Mouse (Mus musculus) cerebellum, adult 2 months (tissue): Measurements from ENCODE around the gene Gstt4. TPM values are rescaled to one million over a fixed set of nuclear protein-coding genes. Genes with fewer than 3 reads are reported as not detected.

Experiments
- DNase-seq, 2 experiments: peaks; one replicate each; pipeline ENCODE4 v3.0.0; 2021
- H3K27ac ChIP-seq: fragments of 200-500 bp; 2 replicates; pipeline ENCODE4 v1.5.1; 2012; ENCODE audit warnings: low read length, control low read depth, inconsistent platforms; ENCODE audit not compliant: insufficient read depth
- H3K27me3 ChIP-seq: fragments of 200-500 bp; 2 replicates; pipeline ENCODE4 v1.6.1; 2012; ENCODE audit warnings: inconsistent platforms, mild to moderate bottlenecking, low read length, moderate library complexity; ENCODE audit not compliant: control insufficient read depth, insufficient read depth
- H3K4me1 ChIP-seq: fragments of 200-500 bp; 2 replicates; pipeline ENCODE4 v1.6.1; 2011; ENCODE audit warnings: low read length; ENCODE audit not compliant: control insufficient read depth, insufficient read depth
- H3K4me3 ChIP-seq: fragments of 200-500 bp; replicated peaks from 2 replicates; pipeline ENCODE3; 2011; ENCODE audit warnings: mild to moderate bottlenecking, low read depth, low read length, control low read depth; ENCODE audit not compliant: insufficient read depth
- CTCF ChIP-seq: fragments of 200-500 bp; IDR thresholded peaks from 2 replicates; pipeline ENCODE4 v1.5.1; 2011; ENCODE audit warnings: low read depth, mild to moderate bottlenecking, control low read depth, low read length, moderate library complexity, borderline replicate concordance; ENCODE audit not compliant: insufficient read depth
- POLR2A ChIP-seq: fragments of 200-500 bp; IDR thresholded peaks from 2 replicates; pipeline ENCODE4 v1.6.1; 2011; ENCODE audit warnings: low read length, control low read depth, borderline replicate concordance; ENCODE audit not compliant: insufficient read depth
- WGBS: fragments of 180-500 bp; shearing (Covaris S2); methylation state at CpG from one replicate; pipeline ENCODE4 v1.1.7; 2018; 5-methylcytosine and 5-hydroxymethylcytosine counted together
- polyA plus RNA-seq: library from polyadenylated mRNA; depleted of rRNA; stranded (reverse); fragments of >200 nt; gene quantifications from 2 replicates; pipeline ENCODE4 v1.2.3, GENCODE M21; 2012; rRNA removed

The Gstt4 gene
- polyA plus RNA-seq, 1 experiment = not detected

DNA sequence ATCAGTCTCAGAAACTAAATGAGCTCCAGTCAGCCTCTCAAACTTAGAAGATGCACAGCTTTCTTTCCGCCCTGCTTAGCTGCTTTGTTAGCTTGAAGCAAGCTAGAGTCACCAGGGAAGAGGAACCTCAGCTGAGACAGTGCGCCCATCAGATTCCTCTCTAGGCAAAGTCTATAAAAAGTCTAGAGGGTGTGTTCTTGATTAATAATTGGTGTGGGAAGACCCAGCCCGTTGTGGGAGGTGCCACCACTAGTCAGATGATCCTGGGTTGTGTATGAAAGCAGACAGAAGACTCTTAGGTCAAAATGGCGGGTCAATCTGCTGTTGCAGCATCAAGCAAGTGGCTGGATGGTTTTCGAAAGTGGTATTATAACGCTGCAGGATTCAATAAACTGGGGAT, 55.5 kb downstream of the Gstt4 start:
- TF ChIP-seq CTCF (no peak), POLR2A (no peak)
- 87% methylated on average over 6 of the region's 6 CpGs for WGBS

More for the DNA sequence above, 55.5 kb downstream of the Gstt4 start:
- DNase-seq = no peak
- Histone ChIP-seq H3K4me1 (peaks cover 3% of the 10 kb centered on the region; the same call in 1 of the 2 replicates), H3K4me3 (no peak overlapping the region), H3K27me3 (no peaks in the 10 kb centered on the region), H3K27ac (no peak overlapping the region)

Other genes with a start within 250 kb of the Gstt4 start
- 4.0 and 6.2 TPM in 2 replicates for gene Ggt5, start 233.2 kb downstream of the Gstt4 start, polyA plus RNA-seq
- 18.5 and 22.0 TPM in 2 replicates for gene Susd2, start 178.5 kb downstream of the Gstt4 start, polyA plus RNA-seq
- 48.6 and 62.2 TPM in 2 replicates for gene Cabin1, start 58.2 kb downstream of the Gstt4 start, polyA plus RNA-seq
- gene Ddt, start 49.1 kb downstream of the Gstt4 start, polyA plus RNA-seq = 146 and 151 TPM in 2 replicates
- gene Gm20441, start 41.6 kb downstream of the Gstt4 start, polyA plus RNA-seq = not detected in 2 replicates
- gene Gstt3, start 41.1 kb downstream of the Gstt4 start, polyA plus RNA-seq = 8.5 and 8.7 TPM in 2 replicates
- gene Gstt1, start 24.0 kb downstream of the Gstt4 start, polyA plus RNA-seq = 37.6 and 40.1 TPM in 2 replicates
- 21.0 and 26.6 TPM in 2 replicates for gene Gstt2, start 14.9 kb upstream of the Gstt4 start, polyA plus RNA-seq
- 1,309 and 1,339 TPM in 2 replicates for gene Mif, start 37.7 kb upstream of the Gstt4 start, polyA plus RNA-seq
- gene Derl3, start 70.9 kb upstream of the Gstt4 start, polyA plus RNA-seq = 3.4 TPM in 2 replicates
- gene Smarcb1, start 99.1 kb upstream of the Gstt4 start, polyA plus RNA-seq = 78.5 and 82.1 TPM in 2 replicates
- 567 and 609 TPM in 2 replicates for gene Chchd10, start 110.6 kb upstream of the Gstt4 start, polyA plus RNA-seq
- gene Mmp11, start 114.0 kb upstream of the Gstt4 start, polyA plus RNA-seq = 2.3 and 3.0 TPM in 2 replicates
- gene Gm867, start 118.1 kb upstream of the Gstt4 start, polyA plus RNA-seq = 0.54 and 0.70 TPM in 2 replicates
- gene Vpreb3, start 120.5 kb upstream of the Gstt4 start, polyA plus RNA-seq = 0.21 and 1.00 TPM in 2 replicates
- gene Gm5134, start 132.0 kb upstream of the Gstt4 start, polyA plus RNA-seq = 0.08 TPM in 1 of 2 replicates, not detected in the other
- gene Zfp280b, start 210.1 kb upstream of the Gstt4 start, polyA plus RNA-seq = 17.9 and 18.1 TPM in 2 replicates